Mouse (Mus musculus) stomach, postnatal 0 days (tissue): ENCODE measurements around the gene Hdac4. TPM values are rescaled to one million over a fixed set of nuclear protein-coding genes. Genes with fewer than 3 reads are reported as not detected.

Experiments used
- ATAC-seq: fragments of 200-750 bp; cut with Nextera tagmentation; 2 replicates; pipeline ENCODE4 v1.8.0; 2017; ENCODE audit not compliant: low FRiP score, low TSS enrichment
- DNase-seq: peaks from one replicate; pipeline ENCODE4 v3.0.0-alpha.2; 2016; ENCODE audit warnings: low spot score
- H3K27ac ChIP-seq: fragments of 300-500 bp; sonication (generic); replicated peaks from 2 replicates; pipeline ENCODE4 v1.5.1; 2014; ENCODE audit warnings: mild to moderate bottlenecking, control low read depth
- H3K27me3 ChIP-seq: fragments of 300-500 bp; sonication (generic); 2 replicates; pipeline ENCODE4 v1.6.1; 2014; ENCODE audit warnings: low read length; ENCODE audit not compliant: control insufficient read depth, insufficient read depth
- H3K36me3 ChIP-seq: fragments of 300-500 bp; sonication (generic); 2 replicates; pipeline ENCODE4 v1.6.1; 2014; ENCODE audit warnings: low read length, mixed read lengths; ENCODE audit not compliant: control insufficient read depth, insufficient read depth
- H3K4me1 ChIP-seq: fragments of 300-500 bp; sonication (generic); replicated peaks from 2 replicates; pipeline ENCODE4 v1.6.1; 2014; ENCODE audit warnings: antibody characterized with exemption; ENCODE audit not compliant: control insufficient read depth, insufficient read depth
- H3K4me2 ChIP-seq: fragments of 300-500 bp; sonication (generic); replicated peaks from 2 replicates; pipeline ENCODE4 v1.6.1; 2014; ENCODE audit warnings: low read depth, mild to moderate bottlenecking, control low read depth, moderate library complexity
- H3K4me3 ChIP-seq: fragments of 300-500 bp; sonication (generic); 2 replicates; pipeline ENCODE4 v1.5.1; 2014; ENCODE audit warnings: low read depth, low read length, control low read depth
- H3K9ac ChIP-seq: fragments of 300-500 bp; sonication (generic); 2 replicates; pipeline ENCODE4 v1.6.1; 2014; ENCODE audit warnings: mild to moderate bottlenecking, low read length, control low read depth, mixed read lengths
- H3K9me3 ChIP-seq: fragments of 300-500 bp; sonication (generic); 2 replicates; pipeline ENCODE4 v1.6.1; 2016; ENCODE audit warnings: low read length; ENCODE audit not compliant: control insufficient read depth
- CTCF ChIP-seq: IDR thresholded peaks from 2 replicates; pipeline ENCODE4 v1.5.1; 2016; ENCODE audit warnings: antibody characterized with exemption, low read depth, mild to moderate bottlenecking, moderate library complexity
- EP300 ChIP-seq: optimal IDR thresholded peaks from 2 replicates; pipeline ENCODE3; 2016; ENCODE audit warnings: antibody characterized with exemption
- WGBS: fragments of 180-500 bp; shearing (Covaris S2); extraction: QIAGEN DNeasy Blood & Tissue Kit; methylation state at CpG from one replicate; pipeline ENCODE4 v1.1.7; 2014; 5-methylcytosine and 5-hydroxymethylcytosine counted together
- polyA plus RNA-seq: library from polyadenylated mRNA; unstranded; fragments of >200 nt; fragmentation: Nextera tagmentation; extraction: Ambion mirVana; gene quantifications from 2 replicates; pipeline ENCODE4 v1.2.1, GENCODE M21; 2015

Gene Hdac4
- polyA plus RNA-seq, 1 experiment from 2014 or later = 10.9 TPM

DNA sequence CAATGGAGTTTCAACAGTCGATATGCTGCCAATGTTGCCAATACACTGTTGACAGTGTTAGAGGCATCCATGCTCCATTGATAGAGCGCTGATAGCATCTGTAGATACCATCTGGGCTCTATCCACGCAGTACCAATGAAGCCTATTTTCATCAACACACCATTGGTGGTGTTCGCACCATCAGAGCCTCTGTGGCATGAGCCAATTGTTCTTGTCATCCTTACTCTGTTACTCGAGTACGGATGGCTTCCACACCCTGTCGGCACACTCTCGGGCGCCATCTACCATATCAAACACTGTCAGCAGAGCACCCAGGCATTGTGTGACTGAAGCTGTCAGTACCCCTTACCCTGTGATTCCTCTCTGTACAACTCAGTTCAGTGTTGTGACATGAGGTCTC is 271.9 kb downstream of the Hdac4 start:
- Histone ChIP-seq H3K9me3 (no peaks in the 10 kb centered on the region), H3K9ac (no peak overlapping the region), H3K27ac (no peak overlapping the region), H3K4me2 (no peak overlapping the region), H3K4me3 (no peak overlapping the region), H3K27me3 (no peaks in the 10 kb centered on the region), H3K4me1 (0 out of 2 replicates have a peak, but pooled peaks cover 3% of the 10 kb centered on the region), H3K36me3 (no peaks in the 10 kb centered on the region)
- WGBS = 93% methylated on average over 9 of the region's 9 CpGs
- TF ChIP-seq CTCF = no peak
- TF ChIP-seq EP300 = no peak
- ATAC-seq (no peak), DNase-seq (no peak)

- Histone ChIP-seq H3K27ac (no peak overlapping the region), H3K36me3 (no peaks in the 10 kb centered on the region), H3K4me2 (no peak overlapping the region), H3K4me1 (0 out of 2 replicates have a peak, but pooled peaks cover 3% of the 10 kb centered on the region), H3K9ac (no peak overlapping the region), H3K9me3 (no peaks in the 10 kb centered on the region), H3K4me3 (no peak overlapping the region), H3K27me3 (no peaks in the 10 kb centered on the region)
- ATAC-seq (no peak), DNase-seq (no peak)
- 75% methylated on average over 7 of the region's 7 CpGs for WGBS
- TF ChIP-seq EP300 = no peak
- no peak for TF ChIP-seq CTCF
Observed at GRCm38 (mm10) chr1:91922235-91923152, 273.0 kb downstream of the Hdac4 start.

GRCm38 (mm10) chr1:91921702-91922101 is 273.8 kb downstream of the Hdac4 start:
- H3K4me1 ChIP-seq = 0 out of 2 replicates have a peak, but pooled peaks cover 3% of the 10 kb centered on the region
- no peaks in the 10 kb centered on the region for H3K9me3 ChIP-seq
- no peaks in the 10 kb centered on the region for H3K27me3 ChIP-seq
- H3K4me2 ChIP-seq = no peak overlapping the region
- 78% methylated on average over 4 of the region's 4 CpGs for WGBS
- H3K4me3 ChIP-seq = no peak overlapping the region
- ATAC-seq (no peak), DNase-seq (no peak)
- no peak overlapping the region for H3K9ac ChIP-seq
- H3K36me3 ChIP-seq = no peaks in the 10 kb centered on the region
- H3K27ac ChIP-seq = 0 out of 2 replicates have a peak overlapping the region, but pooled peaks have one; percentile 40
- TF ChIP-seq EP300 = no peak
- no peak for TF ChIP-seq CTCF

DNA sequence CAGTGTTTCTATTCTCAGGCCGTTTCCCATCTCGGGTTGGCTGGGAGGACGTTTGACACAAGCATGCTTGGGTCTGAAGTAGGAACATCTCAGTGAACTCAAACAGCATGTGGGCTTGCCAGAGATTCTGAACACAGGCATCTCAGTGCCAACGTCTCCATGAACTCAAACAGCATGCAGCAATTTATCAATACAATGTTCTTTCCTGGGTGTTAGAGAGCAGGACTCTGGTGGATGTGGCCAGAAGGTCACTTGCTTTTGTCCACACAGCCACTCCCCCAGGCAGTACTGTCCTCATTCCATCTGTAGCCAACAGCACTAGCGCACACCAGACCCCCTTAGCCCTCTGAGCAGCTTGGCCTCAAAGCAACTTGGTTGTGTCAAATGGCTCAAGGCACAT is 274.2 kb downstream of the Hdac4 start:
- no peaks in the 10 kb centered on the region for H3K9me3 ChIP-seq
- TF ChIP-seq CTCF (no peak), EP300 (no peak)
- ATAC-seq = no peak
- no peaks in the 10 kb centered on the region for H3K36me3 ChIP-seq
- 0 out of 2 replicates have a peak, but pooled peaks cover 3% of the 10 kb centered on the region for H3K4me1 ChIP-seq
- no peak overlapping the region for H3K4me3 ChIP-seq
- no peak overlapping the region for H3K9ac ChIP-seq
- H3K27ac ChIP-seq = 0 out of 2 replicates have a peak overlapping the region, but pooled peaks have one; percentile 40
- H3K27me3 ChIP-seq = no peaks in the 10 kb centered on the region
- no peak for DNase-seq
- no peak overlapping the region for H3K4me2 ChIP-seq
- WGBS = 48% methylated on average over 5 of the region's 5 CpGs

GRCm38 (mm10) chr1:91920038-91920589 is 275.4 kb downstream of the Hdac4 start:
- Histone ChIP-seq H3K9ac (no peak overlapping the region), H3K4me1 (0 out of 2 replicates have a peak, but pooled peaks cover 3% of the 10 kb centered on the region), H3K9me3 (no peaks in the 10 kb centered on the region), H3K36me3 (no peaks in the 10 kb centered on the region), H3K4me2 (no peak overlapping the region), H3K4me3 (no peak overlapping the region), H3K27ac (no peak overlapping the region), H3K27me3 (no peaks in the 10 kb centered on the region)
- DNase-seq = no peak
- ATAC-seq = no peak
- WGBS = 39% methylated on average over 6 of the region's 7 CpGs
- no peak for TF ChIP-seq CTCF
- no peak for TF ChIP-seq EP300
